Mouse (Mus musculus): Measurements from ENCODE around the gene Hist1h2af. TPM values are rescaled to one million over a fixed set of nuclear protein-coding genes. Genes with fewer than 3 reads are reported as not detected.

Hist1h2af gene
- polyA plus RNA-seq, 1 experiment from 2014 or later, result 3.3 TPM

DNA sequence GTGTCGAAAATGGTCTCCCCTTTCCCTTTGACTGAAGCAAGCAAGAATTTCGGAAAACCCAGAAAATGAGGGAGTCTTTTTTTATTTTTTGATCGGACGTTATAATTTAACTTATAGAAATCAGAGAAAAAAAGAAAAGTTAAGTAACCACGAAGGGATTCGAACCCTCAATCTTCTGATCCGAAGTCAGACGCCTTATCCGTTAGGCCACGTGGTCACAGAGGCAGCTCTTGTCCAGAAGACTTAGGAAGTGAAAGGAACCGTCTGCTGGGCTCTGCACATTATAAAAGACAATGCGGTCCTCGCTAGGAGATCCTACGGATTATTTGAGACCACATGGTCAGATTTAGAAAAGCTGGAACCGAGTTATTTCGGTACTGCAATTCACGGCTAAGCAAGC lies 7.4 kb upstream of the Hist1h2af start:
- peak overlapping the region; percentile 57 for H3K4me2 ChIP-seq (ENCODE audit: low read length)
- no peaks in the 10 kb centered on the region for H3K36me3 ChIP-seq (ENCODE audit: insufficient read depth, low read length)
- under 1% methylated on average over 17 of the region's 17 CpGs for WGBS
- H3K9ac ChIP-seq (ENCODE audit: low read depth, low read length), result peak overlapping the region; percentile 36; the same call in 1 of the 2 replicates
- no peaks in the 10 kb centered on the region for H3K9me3 ChIP-seq (replicated peaks; ENCODE audit: low read length)
- peak; percentile 93 for DNase-seq (ENCODE audit: low spot score)
- peak; percentile 38; the same call in 1 of the 2 replicates for ATAC-seq (replicated peaks; ENCODE audit: low FRiP score, low read depth)
- no peak for TF ChIP-seq CTCF (IDR thresholded peaks at IDR 0.05; ENCODE audit: low read depth)
- H3K4me1 ChIP-seq (replicated peaks; ENCODE audit: insufficient read depth, low read length), result no peaks in the 10 kb centered on the region
- H3K27me3 ChIP-seq (ENCODE audit: insufficient read depth, low read length), result no peaks in the 10 kb centered on the region
- H3K4me3 ChIP-seq (replicated peaks; ENCODE audit: low read depth, low read length), result peak overlapping the region; percentile 37
- no peak overlapping the region for H3K27ac ChIP-seq

DNA sequence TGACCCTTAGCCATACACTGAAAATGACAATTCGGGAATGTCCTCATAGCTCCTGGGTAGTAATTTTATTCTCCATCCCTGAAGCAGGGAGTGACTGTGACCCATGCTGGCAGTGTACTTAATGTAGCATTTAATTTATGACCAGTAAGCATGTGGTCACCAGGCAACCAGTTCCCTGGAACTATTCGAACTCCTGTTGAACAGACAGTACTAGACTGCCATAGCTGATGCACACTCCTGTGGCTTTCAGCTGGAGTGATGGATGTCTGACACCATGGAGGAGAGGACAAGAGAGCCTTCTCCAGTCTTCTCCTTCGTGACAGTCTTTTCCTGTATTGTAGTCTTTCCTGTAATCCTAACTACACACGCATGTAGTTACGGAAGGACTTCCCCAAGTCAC lies 4.7 kb upstream of the Hist1h2af start:
- no peaks in the 10 kb centered on the region for H3K9me3 ChIP-seq (replicated peaks; ENCODE audit: low read length)
- peak overlapping the region; percentile 70; the same call in 1 of the 2 replicates for H3K4me2 ChIP-seq (ENCODE audit: low read length)
- TF ChIP-seq CTCF (IDR thresholded peaks at IDR 0.05; ENCODE audit: low read depth), result no peak
- 44% methylated on average over 5 of the region's 5 CpGs for WGBS
- no peaks in the 10 kb centered on the region for H3K27me3 ChIP-seq (ENCODE audit: insufficient read depth, low read length)
- H3K4me1 ChIP-seq (replicated peaks; ENCODE audit: insufficient read depth, low read length), result peaks cover 9% of the 10 kb centered on the region
- peak; percentile 77 for DNase-seq (ENCODE audit: low spot score)
- no peak; the same call in 1 of the 2 replicates for ATAC-seq (replicated peaks; ENCODE audit: low FRiP score, low read depth)
- no peak overlapping the region for H3K4me3 ChIP-seq (replicated peaks; ENCODE audit: low read depth, low read length)
- H3K36me3 ChIP-seq (ENCODE audit: insufficient read depth, low read length), result no peaks in the 10 kb centered on the region
- H3K9ac ChIP-seq (ENCODE audit: low read depth, low read length), result no peak overlapping the region
- H3K27ac ChIP-seq, result peak overlapping the region; percentile 6; the same call in 1 of the 2 replicates

GRCm38 (mm10) chr13:23529480-23530165 lies 4.1 kb upstream of the Hist1h2af start:
- peak overlapping the region; percentile 70 for H3K4me2 ChIP-seq (ENCODE audit: low read length)
- H3K4me1 ChIP-seq (replicated peaks; ENCODE audit: insufficient read depth, low read length), result peaks cover 9% of the 10 kb centered on the region
- H3K4me3 ChIP-seq (replicated peaks; ENCODE audit: low read depth, low read length), result peak overlapping the region; percentile 49
- H3K27me3 ChIP-seq (ENCODE audit: insufficient read depth, low read length), result no peaks in the 10 kb centered on the region
- no peaks in the 10 kb centered on the region for H3K36me3 ChIP-seq (ENCODE audit: insufficient read depth, low read length)
- no peak overlapping the region for H3K9ac ChIP-seq (ENCODE audit: low read depth, low read length)
- peak overlapping the region; percentile 97; the same call in 1 of the 2 replicates for H3K27ac ChIP-seq
- TF ChIP-seq CTCF (IDR thresholded peaks at IDR 0.05; ENCODE audit: low read depth), result no peak
- WGBS, result 12% methylated on average over 2 of the region's 2 CpGs
- ATAC-seq (replicated peaks; ENCODE audit: low FRiP score, low read depth), result no peak
- peak; percentile 37 for DNase-seq (ENCODE audit: low spot score)
- no peaks in the 10 kb centered on the region for H3K9me3 ChIP-seq (replicated peaks; ENCODE audit: low read length)

- WGBS, result under 1% methylated on average over 20 of the region's 20 CpGs
- no peak for TF ChIP-seq CTCF (IDR thresholded peaks at IDR 0.05; ENCODE audit: low read depth)
- ATAC-seq (replicated peaks; ENCODE audit: low FRiP score, low read depth) (no peak), DNase-seq (ENCODE audit: low spot score) (peak; percentile 72)
- H3K27ac ChIP-seq, result peak overlapping the region; percentile 97
- H3K4me3 ChIP-seq (replicated peaks; ENCODE audit: low read depth, low read length), result peak overlapping the region; percentile 49
- peak overlapping the region; percentile 78 for H3K9ac ChIP-seq (ENCODE audit: low read depth, low read length)
- peaks cover 9% of the 10 kb centered on the region for H3K4me1 ChIP-seq (replicated peaks; ENCODE audit: insufficient read depth, low read length)
- no peaks in the 10 kb centered on the region for H3K36me3 ChIP-seq (ENCODE audit: insufficient read depth, low read length)
- peak overlapping the region; percentile 70 for H3K4me2 ChIP-seq (ENCODE audit: low read length)
- no peaks in the 10 kb centered on the region for H3K27me3 ChIP-seq (ENCODE audit: insufficient read depth, low read length)
- H3K9me3 ChIP-seq (replicated peaks; ENCODE audit: low read length), result no peaks in the 10 kb centered on the region
Measured at GRCm38 (mm10) chr13:23530181-23530900, 3.4 kb upstream of the Hist1h2af start.

DNA sequence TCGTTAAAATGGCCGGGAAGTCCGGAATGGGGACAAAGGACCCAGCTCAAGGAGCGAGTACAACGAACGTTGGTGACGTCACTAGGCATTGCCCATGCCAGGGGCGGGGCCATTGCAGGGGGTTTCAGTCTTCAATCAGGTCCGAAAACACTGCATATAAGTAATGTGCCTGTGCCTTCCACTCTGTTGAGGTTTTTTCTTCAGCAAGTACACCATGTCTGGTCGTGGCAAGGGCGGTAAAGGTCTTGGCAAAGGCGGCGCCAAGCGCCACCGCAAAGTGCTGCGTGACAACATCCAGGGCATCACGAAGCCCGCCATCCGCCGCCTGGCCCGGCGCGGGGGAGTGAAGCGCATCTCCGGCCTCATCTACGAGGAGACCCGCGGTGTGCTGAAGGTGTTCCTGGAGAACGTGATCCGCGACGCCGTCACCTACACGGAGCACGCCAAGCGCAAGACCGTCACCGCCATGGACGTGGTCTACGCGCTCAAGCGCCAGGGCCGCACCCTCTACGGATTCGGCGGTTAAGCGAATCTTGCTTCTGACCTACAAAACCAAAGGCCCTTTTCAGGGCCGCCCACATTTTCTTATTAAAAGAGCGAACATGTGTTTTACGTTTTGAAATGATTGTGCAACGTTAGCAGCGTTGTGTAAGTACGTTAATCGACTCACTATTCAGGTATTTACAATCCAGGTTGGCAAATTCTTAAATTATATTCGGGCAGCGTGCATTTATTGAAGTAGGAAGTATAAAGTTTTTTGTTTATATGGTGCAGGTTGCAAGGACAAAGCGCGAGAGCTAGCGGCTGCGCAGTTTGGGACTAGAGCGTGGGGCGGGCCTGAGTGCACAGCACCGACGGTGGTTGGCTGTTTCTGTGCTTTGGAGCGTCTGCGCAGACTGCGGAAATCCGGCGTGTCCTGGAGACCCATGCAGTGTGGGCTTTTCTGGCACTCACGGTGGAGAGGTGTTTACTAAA lies 2.5 kb upstream of the Hist1h2af start, which contains the start of gene Hist1h4h:
Hist1h4h (plus strand) TSS at position 150 of the 975 bp plus-strand sequence.
- DNase-seq (ENCODE audit: low spot score), result peak; percentile 98
- Histone ChIP-seq H3K4me3 (replicated peaks; ENCODE audit: low read depth, low read length) (peak within 1 kb of the TSS; percentile 49), H3K27ac (peak within 1 kb of the TSS; percentile 97), H3K9ac (ENCODE audit: low read depth, low read length) (peak within 1 kb of the TSS; percentile 78), H3K36me3 (ENCODE audit: insufficient read depth, low read length) (no peaks in the 10 kb centered on the region), H3K4me1 (replicated peaks; ENCODE audit: insufficient read depth, low read length) (peaks cover 9% of the 10 kb centered on the region), H3K4me2 (ENCODE audit: low read length) (peak within 1 kb of the TSS; percentile 70), H3K27me3 (ENCODE audit: insufficient read depth, low read length) (no peaks in the 10 kb centered on the region), H3K9me3 (replicated peaks; ENCODE audit: low read length) (no peaks in the 10 kb centered on the region)
- ATAC-seq (replicated peaks; ENCODE audit: low FRiP score, low read depth), result peak; percentile 84
- TF ChIP-seq CTCF (IDR thresholded peaks at IDR 0.05; ENCODE audit: low read depth), result no peak
- under 1% methylated on average over 54 of the region's 70 CpGs for WGBS

Data from kidney, postnatal 0 days (tissue).